Mouse (Mus musculus): Measurements from ENCODE around the gene Scn2b.

Scn2b gene

GRCm38 (mm10) chr9:45119954-45120530 is 2.5 kb downstream of the Scn2b start:
- no peak for DNase-seq (ENCODE audit: low read depth, low spot score)

DNA sequence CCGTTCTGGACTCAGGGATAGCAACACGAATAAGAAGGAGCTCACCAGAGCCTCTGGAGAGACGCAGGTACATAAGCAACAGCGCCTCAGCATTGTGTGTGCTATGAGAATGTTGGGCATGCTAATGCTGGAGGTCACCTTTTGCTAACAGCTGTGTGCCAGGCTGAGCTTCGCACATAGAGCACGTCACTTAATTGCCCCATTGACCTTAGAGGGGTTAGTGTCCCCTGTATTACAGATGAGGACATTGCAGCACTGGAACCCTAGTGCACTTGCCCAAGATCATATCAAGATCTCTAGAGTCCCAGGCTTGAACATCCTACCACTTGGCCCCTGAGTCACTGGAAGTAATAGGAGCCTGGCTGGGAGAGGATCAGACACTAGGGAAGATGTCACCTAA is 3.0 kb downstream of the Scn2b start:
- DNase-seq (ENCODE audit: low read depth, low spot score): no peak

GRCm38 (mm10) chr9:45121001-45121400 is 3.4 kb downstream of the Scn2b start:
- DNase-seq (ENCODE audit: low read depth, low spot score): no peak

DNA sequence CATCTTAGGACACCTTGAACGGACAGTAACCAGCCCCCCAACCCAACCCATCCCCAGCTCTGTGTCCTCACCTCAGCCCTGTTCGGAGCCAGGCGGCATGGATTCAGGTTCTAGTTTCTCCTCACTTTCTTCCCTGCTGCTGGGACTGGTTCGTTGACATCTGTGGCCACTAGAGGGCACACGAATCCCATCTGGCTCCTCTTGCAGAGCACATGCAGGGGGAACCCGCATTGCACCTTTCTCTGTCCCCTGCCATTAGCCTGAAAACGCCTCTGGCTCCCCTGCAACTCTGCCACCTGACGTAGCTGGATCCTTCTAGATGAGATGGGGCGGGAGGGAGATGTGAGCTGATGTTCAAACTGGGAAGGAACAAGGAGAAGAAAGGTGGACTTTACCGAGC is 4.2 kb downstream of the Scn2b start:
- DNase-seq (ENCODE audit: low read depth, low spot score): peak; percentile 2

DNA sequence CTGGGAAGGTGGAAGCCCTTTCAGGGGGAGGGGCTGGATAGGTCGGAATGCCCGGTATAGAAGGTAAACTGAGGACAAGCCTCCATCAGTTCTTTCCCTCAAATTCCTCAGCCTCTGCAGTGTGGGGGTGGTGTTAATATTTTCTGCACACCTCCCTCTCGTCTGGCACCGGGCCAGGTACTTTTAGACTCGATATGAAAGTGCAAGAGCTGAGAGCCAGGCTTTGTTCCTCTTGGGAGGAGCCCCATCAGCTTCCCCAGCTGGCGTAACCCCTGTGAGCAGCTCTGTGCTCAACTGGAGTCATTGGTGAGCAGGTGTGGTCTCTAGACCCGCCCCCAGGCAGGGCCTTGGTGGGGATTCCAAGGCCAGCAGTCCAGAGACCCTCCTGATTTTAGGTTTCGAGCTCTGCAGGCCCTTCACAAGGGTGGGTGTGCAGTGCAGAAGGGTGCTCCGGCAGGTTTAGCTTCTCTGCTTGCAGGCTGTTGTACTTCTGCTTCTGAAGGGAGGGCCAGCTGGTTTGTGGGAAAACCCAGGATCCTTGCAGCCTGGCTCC is 4.7 kb downstream of the Scn2b start:
- DNase-seq (ENCODE audit: low read depth, low spot score): no peak

DNA sequence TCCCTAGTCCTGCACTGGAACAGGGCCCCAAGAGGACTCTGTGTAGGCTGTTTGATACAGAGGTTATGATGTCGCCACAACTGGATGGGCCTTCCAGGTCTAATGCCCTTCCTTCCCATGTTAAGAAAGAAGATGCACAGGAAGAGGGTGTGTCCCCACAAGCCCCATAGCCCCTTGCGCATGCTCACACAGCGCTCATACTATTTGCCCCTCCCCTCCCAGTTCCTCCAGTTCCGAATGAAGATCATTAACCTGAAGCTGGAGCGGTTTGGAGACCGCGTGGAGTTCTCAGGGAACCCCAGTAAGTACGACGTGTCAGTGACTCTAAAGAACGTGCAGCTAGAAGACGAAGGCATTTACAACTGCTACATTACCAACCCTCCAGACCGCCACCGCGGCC is 7.6 kb downstream of the Scn2b start:
- DNase-seq (ENCODE audit: low read depth, low spot score): no peak

DNA sequence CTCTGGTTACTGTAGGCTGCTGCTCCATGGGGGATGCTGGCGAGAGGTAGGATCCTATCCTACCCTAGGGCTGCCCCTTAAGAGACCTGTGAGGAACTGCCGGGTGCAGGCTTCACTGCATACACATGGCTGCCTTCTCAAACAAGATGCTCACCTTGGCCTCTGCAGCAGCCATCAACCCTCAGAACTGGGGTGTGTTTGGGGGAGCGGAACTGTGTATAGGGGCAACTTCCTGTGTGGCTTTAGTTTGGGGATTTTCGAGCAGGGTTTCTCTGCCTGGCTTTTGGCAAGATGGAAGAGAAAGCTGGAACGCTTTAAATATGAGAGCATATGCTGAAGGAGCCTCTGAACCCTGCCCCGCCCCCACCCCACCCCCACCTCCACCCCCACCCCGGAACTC is 9.4 kb downstream of the Scn2b start:
- no peak for DNase-seq (ENCODE audit: low read depth, low spot score)

GRCm38 (mm10) chr9:45130119-45130518 is 12.5 kb downstream of the Scn2b start:
- DNase-seq (ENCODE audit: low read depth, low spot score): no peak

DNA sequence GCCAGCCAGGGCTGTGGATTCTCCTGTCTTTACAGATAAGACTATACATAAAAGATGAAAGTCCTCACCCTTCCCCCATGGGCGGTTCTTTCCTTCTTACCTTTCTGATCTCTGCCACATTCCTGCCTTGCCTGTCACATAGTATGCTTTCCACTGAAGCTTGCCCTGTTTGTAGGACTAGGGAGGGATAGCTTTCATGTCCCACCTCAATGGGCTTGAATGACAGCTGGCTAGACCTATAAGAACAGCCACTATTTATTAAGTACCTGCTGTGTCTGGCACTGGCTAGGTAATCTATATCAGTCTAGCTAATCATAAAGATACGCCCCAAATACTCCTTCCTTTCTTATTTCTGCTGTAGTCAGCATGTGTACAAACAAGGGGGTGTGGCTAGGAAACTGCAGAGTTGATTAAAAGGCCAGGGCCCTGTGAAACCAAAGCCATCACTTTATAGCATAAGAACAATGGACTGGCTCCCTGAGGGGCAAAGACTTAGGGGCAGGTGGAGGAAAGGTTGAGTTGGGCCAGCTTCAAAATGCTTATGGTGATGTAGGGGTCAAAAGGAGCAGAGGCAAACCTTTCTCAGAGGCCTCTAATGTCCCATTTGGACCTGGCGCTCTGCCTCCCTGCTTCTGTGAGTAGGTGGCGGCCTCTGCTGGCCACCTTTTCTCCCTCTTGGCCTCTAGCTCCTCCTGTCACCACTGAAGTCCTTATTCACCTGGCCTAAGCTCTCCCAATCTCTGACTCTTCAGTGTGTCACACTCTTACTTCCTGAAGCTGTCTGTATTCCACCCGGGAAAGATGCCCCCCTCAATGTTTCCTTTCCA is 16.1 kb downstream of the Scn2b start:
- no peak for DNase-seq (ENCODE audit: low read depth, low spot score)

GRCm38 (mm10) chr9:45136442-45137169 is 19.0 kb downstream of the Scn2b start:
- DNase-seq (ENCODE audit: low read depth, low spot score): no peak

DNA sequence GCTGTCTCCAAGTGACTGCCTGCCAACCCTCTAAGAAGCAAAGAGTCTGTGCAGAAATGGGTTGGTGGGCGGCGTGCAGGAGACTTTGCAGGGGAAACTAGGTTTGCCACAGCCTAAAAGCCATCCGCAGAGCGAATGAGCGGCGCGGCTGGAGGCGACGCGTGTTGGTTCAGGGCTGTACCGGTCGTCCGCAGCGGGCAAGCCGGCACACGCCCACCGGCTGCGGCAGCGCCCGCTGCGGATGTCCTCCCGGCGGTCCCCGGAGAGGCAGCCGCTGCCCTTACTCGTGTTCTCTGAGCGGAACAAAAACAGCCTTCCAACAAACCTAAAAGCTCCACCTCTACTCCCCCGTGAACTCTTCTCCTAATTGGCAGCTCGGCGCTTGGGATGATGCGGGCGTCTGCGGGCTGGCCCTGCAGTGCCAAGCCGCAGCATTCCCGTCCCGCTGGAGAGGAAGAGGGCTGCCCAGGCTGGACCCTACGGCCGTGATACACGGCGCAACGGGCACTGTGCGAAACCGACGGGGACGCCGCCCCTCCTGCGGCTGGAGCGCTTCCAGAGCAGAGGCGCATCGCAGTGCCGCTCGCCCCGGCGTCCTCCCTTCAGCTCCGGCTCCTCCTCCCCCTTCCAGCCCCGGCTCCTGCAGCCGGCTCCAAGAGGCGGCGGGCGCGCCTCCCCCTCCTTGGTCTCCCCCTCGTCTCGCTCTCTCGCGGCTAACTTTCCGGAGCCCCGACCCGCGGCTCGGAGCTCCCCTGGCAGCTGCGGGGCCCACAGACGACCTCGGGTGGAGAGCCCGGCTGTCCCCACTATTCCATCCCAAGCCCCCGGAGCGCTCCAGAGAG is 20.8 kb downstream of the Scn2b start, which contains the start of gene Scn4b:
Gene Scn4b, plus strand, starts transcription at position 205 of the 842 bp plus-strand sequence.
- no peak for DNase-seq (ENCODE audit: low read depth, low spot score)

DNA sequence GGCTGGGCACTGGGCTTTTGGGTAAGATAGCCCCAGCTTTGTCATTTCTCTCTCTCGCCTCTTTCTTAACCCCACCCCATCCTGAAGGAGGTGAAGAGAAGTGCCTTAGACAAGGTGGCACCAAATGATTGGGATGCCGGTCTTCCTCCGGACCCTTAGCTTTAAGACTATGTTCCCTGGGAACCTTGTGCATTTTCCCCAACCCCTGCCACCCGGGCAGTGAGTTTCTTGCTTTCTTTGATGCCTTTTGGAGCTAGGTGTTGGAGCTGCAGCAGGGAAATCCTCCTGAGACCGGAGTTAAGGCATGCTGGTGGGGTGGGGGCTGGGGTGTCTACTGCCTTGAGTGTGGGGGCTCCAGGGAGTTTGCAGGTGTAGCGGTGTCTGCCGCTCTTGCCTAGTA is 21.5 kb downstream of the Scn2b start:
- no peak for DNase-seq (ENCODE audit: low read depth, low spot score)

DNA sequence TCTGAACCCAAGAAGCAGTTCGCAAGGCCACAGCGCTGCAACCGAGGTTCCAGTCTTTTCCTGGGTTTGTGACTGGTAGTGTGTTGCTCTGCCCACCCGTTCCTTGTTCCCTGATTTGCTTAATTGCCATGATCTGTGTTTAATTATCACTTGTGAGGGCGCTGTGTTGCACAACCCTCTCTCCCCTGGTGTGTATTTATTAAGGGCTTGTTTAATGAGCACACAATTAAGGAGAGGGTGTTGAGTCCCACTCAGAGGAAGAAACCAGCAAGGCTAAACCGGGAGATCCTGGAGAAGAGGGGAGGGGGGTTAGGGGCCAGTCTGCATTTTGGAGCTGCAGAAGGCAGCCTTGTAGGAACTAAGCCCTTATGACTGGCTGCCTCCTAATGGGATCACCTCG is 23.4 kb downstream of the Scn2b start:
- DNase-seq (ENCODE audit: low read depth, low spot score): no peak

- DNase-seq (ENCODE audit: low read depth, low spot score): no peak
These were observed 25.1 kb downstream of the Scn2b start for GRCm38 (mm10) chr9:45142686-45143085.

GRCm38 (mm10) chr9:45145533-45146266 is 28.1 kb downstream of the Scn2b start:
- no peak for DNase-seq (ENCODE audit: low read depth, low spot score)

DNA sequence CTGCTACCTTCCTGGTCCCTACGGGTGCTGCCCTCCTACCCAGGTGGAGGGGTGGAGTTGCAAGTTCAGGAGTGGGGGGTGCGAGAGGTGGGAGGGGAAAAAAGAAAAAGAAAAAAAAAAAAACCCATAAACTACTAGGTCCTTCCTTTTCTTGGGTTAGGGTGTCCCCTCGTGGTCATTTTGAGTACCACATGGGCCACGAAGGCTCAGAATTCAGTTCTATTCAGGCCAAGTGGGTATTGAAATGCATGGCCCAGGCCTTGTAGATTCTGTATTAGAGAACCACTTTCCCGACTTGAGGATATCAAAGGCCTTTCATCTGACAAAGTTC is 28.6 kb downstream of the Scn2b start:
- no peak for DNase-seq (ENCODE audit: low read depth, low spot score)

- no peak for DNase-seq (ENCODE audit: low read depth, low spot score)
These were observed 33.4 kb downstream of the Scn2b start for GRCm38 (mm10) chr9:45150933-45151332.

DNA sequence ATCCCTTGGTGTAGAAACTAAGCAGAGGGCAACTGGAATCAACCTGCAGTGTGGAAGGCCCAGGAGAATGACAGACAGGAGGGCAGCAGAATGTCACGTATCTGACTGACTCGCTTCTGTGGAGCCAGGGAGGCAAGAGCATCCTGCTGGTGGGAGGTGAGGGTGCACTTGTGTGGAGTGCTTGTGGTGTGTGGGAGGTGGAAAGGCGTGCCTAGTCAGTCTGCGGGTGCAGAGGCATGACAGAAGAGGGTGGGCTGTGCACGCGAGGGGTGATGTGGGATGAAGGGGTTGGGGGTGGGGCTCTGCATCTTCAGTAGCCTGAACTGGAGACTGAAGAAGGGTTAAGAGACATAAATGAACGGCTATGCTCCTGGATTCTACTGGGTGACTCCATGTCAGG is 35.8 kb downstream of the Scn2b start:
- no peak for DNase-seq (ENCODE audit: low read depth, low spot score)

DNA sequence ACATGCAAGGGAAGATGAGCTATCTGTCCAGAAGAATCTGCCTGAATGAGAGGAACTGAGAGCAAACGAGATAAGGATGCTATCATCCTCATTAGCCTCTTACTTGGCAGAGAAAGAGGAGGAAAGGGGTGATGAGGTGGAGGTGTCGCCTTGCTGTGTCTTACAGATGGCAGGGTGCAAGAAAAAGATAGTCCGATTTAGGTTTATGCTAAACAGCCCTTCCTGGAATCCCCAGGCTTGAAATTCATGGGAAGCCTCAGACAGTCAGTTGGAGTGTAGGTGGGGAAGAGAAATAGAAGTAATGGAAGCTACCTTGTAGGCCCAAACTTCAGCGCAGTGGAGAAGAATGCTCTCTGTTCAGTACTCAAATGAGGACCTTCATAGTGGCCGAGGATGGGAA is 50.3 kb downstream of the Scn2b start:
- DNase-seq (ENCODE audit: low read depth, low spot score): no peak

DNA sequence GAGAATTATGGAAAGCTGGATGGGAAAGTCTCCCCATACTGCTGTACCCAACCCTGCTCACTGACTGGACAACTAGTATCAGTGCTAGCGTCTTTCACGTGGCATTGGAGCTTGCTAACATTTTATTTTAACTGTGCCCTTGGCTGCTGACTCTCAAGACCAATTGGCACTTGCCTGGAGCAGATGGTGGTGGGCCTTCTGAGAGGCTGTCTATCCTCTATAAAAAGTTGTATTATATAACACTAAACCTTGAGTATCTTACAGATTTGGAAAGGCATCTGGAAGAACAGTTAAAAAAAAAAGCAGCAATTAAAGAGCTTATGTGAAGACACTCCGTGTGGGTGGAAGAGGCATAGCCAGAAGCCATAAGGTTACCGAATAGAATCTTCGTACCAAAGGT is 52.6 kb downstream of the Scn2b start:
- no peak for DNase-seq (ENCODE audit: low read depth, low spot score)

DNA sequence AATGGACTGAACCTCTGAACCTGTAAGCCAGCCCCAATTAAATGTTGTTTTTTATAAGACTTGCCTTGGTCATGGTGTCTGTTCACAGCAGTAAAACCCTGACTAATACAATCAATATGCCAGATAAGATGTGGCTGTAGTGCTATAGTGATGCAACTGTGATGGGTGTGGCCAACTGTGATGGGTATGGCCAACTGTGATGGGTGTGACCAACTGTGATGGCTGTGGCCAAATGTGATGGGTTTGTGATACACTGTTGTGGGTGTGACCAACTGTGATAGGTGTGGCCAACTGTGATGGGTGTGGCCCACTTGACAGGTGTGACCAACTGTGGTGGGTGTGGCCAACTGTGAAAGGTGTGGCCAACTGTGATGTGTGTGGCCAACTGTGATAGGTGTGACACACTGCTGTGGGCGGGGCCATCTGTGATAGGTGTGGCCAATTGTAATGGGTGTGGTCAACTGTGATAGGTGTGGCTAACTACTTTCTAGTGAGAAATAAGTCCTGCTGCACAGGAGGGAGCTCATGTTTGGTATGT is 53.6 kb downstream of the Scn2b start:
- peak; percentile 1 for DNase-seq (ENCODE audit: low read depth, low spot score)
